Mouse (Mus musculus) kidney, adult 9 months (tissue): ENCODE measurements around the gene Hdac10.

ENCODE experiments used
- DNase-seq: peaks from one replicate; pipeline ENCODE4 v3.0.0; 2022

Hdac10 gene

GRCm38 (mm10) chr15:89128382-89129350 is at the start of gene Hdac10:
Gene Hdac10, minus strand, starts transcription at chr15:89128700.
- peak; percentile 91 for DNase-seq

GRCm38 (mm10) chr15:89177576-89178259 is 49.2 kb upstream of the Hdac10 start:
- peak; percentile 68 for DNase-seq

GRCm38 (mm10) chr15:89177121-89177520 is 48.6 kb upstream of the Hdac10 start:
- DNase-seq, result peak; percentile 96

GRCm38 (mm10) chr15:89175411-89176155 is 47.1 kb upstream of the Hdac10 start:
- DNase-seq, result no peak

GRCm38 (mm10) chr15:89174889-89175339 is 46.4 kb upstream of the Hdac10 start:
- DNase-seq, result peak; percentile 40

GRCm38 (mm10) chr15:89173906-89174214 is 45.4 kb upstream of the Hdac10 start:
- peak; percentile 93 for DNase-seq

- DNase-seq, result peak; percentile 85
Measured at GRCm38 (mm10) chr15:89173024-89173905, 44.8 kb upstream of the Hdac10 start.

GRCm38 (mm10) chr15:89172276-89172935 is 43.9 kb upstream of the Hdac10 start:
- DNase-seq, result no peak

GRCm38 (mm10) chr15:89171526-89172051 is 43.1 kb upstream of the Hdac10 start:
- DNase-seq, result no peak

GRCm38 (mm10) chr15:89170102-89170501 is 41.6 kb upstream of the Hdac10 start:
- DNase-seq, result peak; percentile 86

GRCm38 (mm10) chr15:89169431-89169830 is 40.9 kb upstream of the Hdac10 start:
- DNase-seq, result peak; percentile 97

- DNase-seq, result no peak
Measured at GRCm38 (mm10) chr15:89168922-89169321, 40.4 kb upstream of the Hdac10 start.

GRCm38 (mm10) chr15:89165478-89165877 is 37.0 kb upstream of the Hdac10 start:
- no peak for DNase-seq

- DNase-seq, result no peak
Measured at GRCm38 (mm10) chr15:89161397-89161796, 32.9 kb upstream of the Hdac10 start.

GRCm38 (mm10) chr15:89158516-89158915 is 30.0 kb upstream of the Hdac10 start:
- DNase-seq, result no peak

- peak; percentile 77 for DNase-seq
Measured at GRCm38 (mm10) chr15:89157954-89158353, 29.5 kb upstream of the Hdac10 start.

- DNase-seq, result no peak
Measured at GRCm38 (mm10) chr15:89152312-89152711, 23.8 kb upstream of the Hdac10 start.

- DNase-seq, result no peak
Measured at GRCm38 (mm10) chr15:89150041-89150390, 21.5 kb upstream of the Hdac10 start.

- peak; percentile 48 for DNase-seq
Measured at GRCm38 (mm10) chr15:89149271-89150040, 21.0 kb upstream of the Hdac10 start, which contains the start of gene Mapk11. Gene Mapk11, minus strand, starts transcription at chr15:89149628.

GRCm38 (mm10) chr15:89148496-89149270 is 20.2 kb upstream of the Hdac10 start:
- no peak for DNase-seq
